Mouse (Mus musculus): ENCODE measurements around the gene Cct4.

Gene Cct4

GRCm38 (mm10) chr11:23047663-23048582 is 57.6 kb downstream of the Cct4 start:
- no peak for DNase-seq

GRCm38 (mm10) chr11:23049642-23050041 is 59.3 kb downstream of the Cct4 start:
- DNase-seq = no peak

DNA sequence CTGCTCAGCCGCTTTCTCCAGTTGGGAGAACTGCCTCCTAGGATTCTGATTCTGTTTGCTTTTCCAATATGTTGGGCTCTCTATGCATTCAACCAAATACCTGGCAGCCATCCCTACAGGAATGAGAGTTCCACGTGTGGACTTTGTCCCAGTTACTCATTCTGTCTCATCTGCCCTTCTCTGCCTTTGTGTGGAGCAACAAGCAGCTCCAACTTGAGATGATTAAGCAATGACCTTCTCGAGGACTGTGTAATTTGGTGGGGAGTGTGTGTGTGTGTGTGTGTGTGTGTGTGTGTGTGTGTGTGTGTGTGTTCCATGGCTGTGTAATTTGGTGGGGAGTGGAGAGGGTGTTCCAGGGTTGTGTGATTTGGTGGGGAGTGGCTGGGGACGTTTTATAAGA is 62.0 kb downstream of the Cct4 start:
- no peak for DNase-seq
